Mouse (Mus musculus): ENCODE measurements around the gene Rap1gap. TPM values are rescaled to one million over a fixed set of nuclear protein-coding genes. Genes with fewer than 3 reads are reported as not detected.
A peak's percentile ranks its signal among the peaks of the same experiment; 100 is the strongest.

Rap1gap gene
- polyA plus RNA-seq, 1 experiment from 2014 or later = 25.5 TPM

DNA sequence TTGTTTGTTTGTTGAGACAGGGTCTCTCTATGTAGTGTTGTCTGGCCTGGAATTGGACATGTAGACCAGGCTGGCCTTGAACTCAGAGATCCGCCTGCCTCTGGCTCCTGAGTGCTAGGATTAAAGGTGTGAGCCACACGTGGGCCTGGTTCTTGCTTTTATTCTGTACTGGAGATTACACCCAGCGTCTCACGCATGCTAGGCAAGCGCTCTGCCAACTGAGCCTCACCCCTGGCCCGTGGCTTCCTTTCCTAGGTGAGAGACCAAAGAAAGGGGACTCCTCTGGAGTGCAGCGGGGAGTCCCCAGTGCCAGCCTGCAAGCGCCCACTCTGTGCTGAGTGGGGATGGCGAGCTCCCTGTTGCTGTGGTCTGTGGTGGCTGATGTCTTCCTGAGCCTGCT is 14.0 kb downstream of the Rap1gap start:
- no peak overlapping the region for H3K9ac ChIP-seq (ENCODE audit: low read length)
- no peaks in the 10 kb centered on the region for H3K36me3 ChIP-seq (ENCODE audit: control insufficient read depth, insufficient read depth, low read length)
- ATAC-seq (no peak), DNase-seq (ENCODE audit: low spot score) (no peak)
- 0 out of 2 replicates have a peak, but pooled peaks cover 8% of the 10 kb centered on the region for H3K27me3 ChIP-seq (replicated peaks; ENCODE audit: control insufficient read depth, insufficient read depth, low read length)
- no peak overlapping the region for H3K4me2 ChIP-seq (ENCODE audit: low read length)
- H3K4me3 ChIP-seq (ENCODE audit: low read depth, low read length) = no peak overlapping the region
- H3K9me3 ChIP-seq (replicated peaks; ENCODE audit: control insufficient read depth, low read length) = no peaks in the 10 kb centered on the region
- 76% methylated on average over 9 of the region's 9 CpGs for WGBS
- H3K4me1 ChIP-seq (ENCODE audit: control insufficient read depth, insufficient read depth, low read length) = peaks cover 19% of the 10 kb centered on the region
- H3K27ac ChIP-seq (ENCODE audit: low read depth, low read length) = no peak overlapping the region

DNA sequence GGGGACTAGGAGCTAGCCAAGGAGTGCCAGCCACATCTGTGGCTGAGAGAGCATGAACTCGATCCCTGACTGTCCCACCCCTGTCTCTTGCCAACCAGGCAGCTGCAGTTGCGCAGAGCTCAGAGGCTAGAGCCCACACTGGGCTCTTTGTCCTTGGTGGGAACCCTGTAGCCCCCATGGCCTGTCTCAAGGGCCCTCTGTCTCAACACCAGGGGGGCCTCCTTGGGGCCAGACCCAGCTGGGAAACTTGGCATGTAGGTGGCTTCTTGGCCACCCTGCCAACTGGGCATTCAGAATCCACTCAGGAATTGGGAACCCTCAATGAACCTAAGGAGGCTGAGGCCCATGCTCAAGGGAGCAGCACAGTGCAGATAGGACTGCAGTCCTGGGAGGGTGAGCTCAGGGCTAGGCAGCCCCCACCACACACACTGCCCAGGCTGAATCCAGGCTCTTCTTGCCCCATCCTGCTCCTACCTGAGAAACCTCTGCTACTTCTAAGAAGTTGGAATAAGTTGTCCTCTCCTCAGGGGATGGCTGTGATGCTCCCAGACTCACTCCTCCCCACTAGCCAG is 15.5 kb downstream of the Rap1gap start:
- DNase-seq (ENCODE audit: low spot score) (no peak), ATAC-seq (no peak)
- Histone ChIP-seq H3K27me3 (replicated peaks; ENCODE audit: control insufficient read depth, insufficient read depth, low read length) (0 out of 2 replicates have a peak, but pooled peaks cover 8% of the 10 kb centered on the region), H3K4me2 (ENCODE audit: low read length) (no peak overlapping the region), H3K4me1 (ENCODE audit: control insufficient read depth, insufficient read depth, low read length) (peaks cover 19% of the 10 kb centered on the region), H3K9me3 (replicated peaks; ENCODE audit: control insufficient read depth, low read length) (no peaks in the 10 kb centered on the region), H3K4me3 (ENCODE audit: low read depth, low read length) (no peak overlapping the region), H3K36me3 (ENCODE audit: control insufficient read depth, insufficient read depth, low read length) (no peaks in the 10 kb centered on the region), H3K9ac (ENCODE audit: low read length) (no peak overlapping the region), H3K27ac (ENCODE audit: low read depth, low read length) (peak overlapping the region; percentile 68; the same call in 1 of the 2 replicates)
- 60% methylated on average over 2 of the region's 2 CpGs for WGBS

DNA sequence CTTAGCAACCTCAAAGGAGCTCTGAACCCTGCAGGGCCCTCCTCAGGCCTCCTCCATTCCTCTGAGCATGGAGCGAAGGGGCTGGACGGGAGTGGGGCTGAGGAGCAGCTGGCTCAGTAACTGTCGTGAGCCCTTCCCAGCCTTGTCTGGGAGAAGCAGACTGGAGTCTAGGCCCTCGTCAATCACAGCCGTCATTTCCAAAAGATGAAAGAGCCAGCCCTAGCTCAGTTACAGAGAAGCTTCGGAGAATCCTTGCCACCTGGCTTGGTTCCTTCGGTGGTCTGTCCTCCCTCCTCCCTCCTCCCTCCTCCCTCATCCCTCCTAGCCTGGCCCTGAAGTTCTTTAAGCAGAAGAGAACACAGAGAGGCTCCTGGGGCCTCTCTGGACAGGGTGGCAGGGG is 16.2 kb downstream of the Rap1gap start:
- WGBS = 26% methylated on average over 7 of the region's 7 CpGs
- Histone ChIP-seq H3K4me1 (ENCODE audit: control insufficient read depth, insufficient read depth, low read length) (peaks cover 19% of the 10 kb centered on the region), H3K4me3 (ENCODE audit: low read depth, low read length) (no peak overlapping the region), H3K9me3 (replicated peaks; ENCODE audit: control insufficient read depth, low read length) (no peaks in the 10 kb centered on the region), H3K27me3 (replicated peaks; ENCODE audit: control insufficient read depth, insufficient read depth, low read length) (0 out of 2 replicates have a peak, but pooled peaks cover 8% of the 10 kb centered on the region), H3K9ac (ENCODE audit: low read length) (peak overlapping the region; percentile 59; the same call in 1 of the 2 replicates), H3K36me3 (ENCODE audit: control insufficient read depth, insufficient read depth, low read length) (no peaks in the 10 kb centered on the region), H3K4me2 (ENCODE audit: low read length) (peak overlapping the region; percentile 74; the same call in 1 of the 2 replicates), H3K27ac (ENCODE audit: low read depth, low read length) (peak overlapping the region; percentile 68)
- no peak for DNase-seq (ENCODE audit: low spot score)
- peak; percentile 14 for ATAC-seq

DNA sequence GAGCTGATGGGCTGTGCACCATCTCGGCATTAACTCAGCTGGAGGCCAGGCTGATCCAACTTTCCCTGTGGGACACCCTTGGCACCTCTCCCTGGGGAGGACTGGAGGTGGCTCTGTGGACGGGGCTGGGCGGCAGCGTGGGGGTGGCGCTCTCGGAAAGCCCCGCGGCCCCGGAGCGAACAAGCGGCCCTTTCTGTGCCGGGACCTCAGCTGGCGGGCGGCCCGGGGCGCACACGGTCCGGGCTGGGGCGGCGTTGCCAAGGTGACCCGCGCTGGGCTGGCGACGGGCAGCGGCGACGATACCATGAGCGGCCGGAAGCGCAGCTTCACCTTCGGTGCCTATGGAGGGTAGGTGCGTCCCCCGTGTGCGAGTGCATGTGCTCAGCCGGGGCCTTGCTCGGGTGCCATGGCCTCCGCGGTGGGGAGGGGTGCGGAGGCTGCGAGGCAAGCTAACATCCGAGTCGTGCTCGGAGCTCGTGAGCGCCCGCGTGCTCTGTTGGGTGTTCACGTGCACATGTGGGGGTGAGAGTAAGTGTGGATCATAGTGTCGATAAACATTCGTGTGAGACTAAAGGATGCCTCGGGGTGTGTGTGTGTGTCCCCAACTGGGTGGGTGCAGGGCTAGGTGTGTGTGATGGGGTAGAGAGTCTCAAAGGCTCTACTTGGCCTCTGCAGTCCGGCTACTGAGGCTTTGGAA is 17.0 kb downstream of the Rap1gap start:
- 4% methylated on average over 52 of the region's 52 CpGs for WGBS
- no peaks in the 10 kb centered on the region for H3K9me3 ChIP-seq (replicated peaks; ENCODE audit: control insufficient read depth, low read length)
- H3K4me1 ChIP-seq (ENCODE audit: control insufficient read depth, insufficient read depth, low read length) = peaks cover 19% of the 10 kb centered on the region
- H3K36me3 ChIP-seq (ENCODE audit: control insufficient read depth, insufficient read depth, low read length) = no peaks in the 10 kb centered on the region
- ATAC-seq (peak; percentile 59), DNase-seq (ENCODE audit: low spot score) (peak; percentile 75)
- H3K27me3 ChIP-seq (replicated peaks; ENCODE audit: control insufficient read depth, insufficient read depth, low read length) = 0 out of 2 replicates have a peak, but pooled peaks cover 8% of the 10 kb centered on the region
- peak overlapping the region; percentile 74 for H3K4me2 ChIP-seq (ENCODE audit: low read length)
- H3K9ac ChIP-seq (ENCODE audit: low read length) = peak overlapping the region; percentile 59
- H3K27ac ChIP-seq (ENCODE audit: low read depth, low read length) = peak overlapping the region; percentile 68
- peak overlapping the region; percentile 31 for H3K4me3 ChIP-seq (ENCODE audit: low read depth, low read length)

GRCm38 (mm10) chr4:137682961-137683453 is 18.5 kb downstream of the Rap1gap start:
- H3K4me1 ChIP-seq (ENCODE audit: control insufficient read depth, insufficient read depth, low read length) = peaks cover 19% of the 10 kb centered on the region
- no peak overlapping the region for H3K27ac ChIP-seq (ENCODE audit: low read depth, low read length)
- H3K4me3 ChIP-seq (ENCODE audit: low read depth, low read length) = no peak overlapping the region
- no peak overlapping the region for H3K4me2 ChIP-seq (ENCODE audit: low read length)
- no peak overlapping the region for H3K9ac ChIP-seq (ENCODE audit: low read length)
- ATAC-seq = no peak
- no peak for DNase-seq (ENCODE audit: low spot score)
- 53% methylated on average over 7 of the region's 7 CpGs for WGBS
- 0 out of 2 replicates have a peak, but pooled peaks cover 8% of the 10 kb centered on the region for H3K27me3 ChIP-seq (replicated peaks; ENCODE audit: control insufficient read depth, insufficient read depth, low read length)
- no peaks in the 10 kb centered on the region for H3K9me3 ChIP-seq (replicated peaks; ENCODE audit: control insufficient read depth, low read length)
- no peaks in the 10 kb centered on the region for H3K36me3 ChIP-seq (ENCODE audit: control insufficient read depth, insufficient read depth, low read length)

DNA sequence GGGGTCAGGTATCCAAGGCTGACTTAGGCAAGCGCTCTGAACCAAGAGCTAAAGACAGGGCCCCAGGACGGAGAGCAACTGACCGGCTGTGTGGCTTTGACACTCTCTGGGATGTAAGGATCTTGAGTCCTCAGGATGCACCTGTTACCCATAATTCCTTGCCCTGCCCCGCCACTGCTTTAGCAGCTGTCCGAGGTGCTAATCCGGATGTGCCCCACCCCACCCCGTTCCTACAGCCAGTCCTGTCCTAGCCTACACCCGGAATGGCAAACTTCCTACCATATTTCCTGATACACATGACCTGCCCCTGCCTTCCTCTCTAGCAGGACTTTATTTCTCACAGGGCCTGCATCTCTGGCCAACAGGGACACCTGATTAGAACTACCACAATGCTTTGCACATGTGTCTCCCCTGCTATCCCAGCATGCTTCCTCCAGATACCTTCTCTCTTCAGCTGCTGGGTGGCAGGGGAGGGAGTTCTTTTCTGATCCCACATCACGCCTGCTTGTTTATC is 20.4 kb downstream of the Rap1gap start:
- no peaks in the 10 kb centered on the region for H3K36me3 ChIP-seq (ENCODE audit: control insufficient read depth, insufficient read depth, low read length)
- 36% methylated on average over 9 of the region's 9 CpGs for WGBS
- no peaks in the 10 kb centered on the region for H3K9me3 ChIP-seq (replicated peaks; ENCODE audit: control insufficient read depth, low read length)
- no peak overlapping the region for H3K4me3 ChIP-seq (ENCODE audit: low read depth, low read length)
- no peak for ATAC-seq
- 0 out of 2 replicates have a peak, but pooled peaks cover 8% of the 10 kb centered on the region for H3K27me3 ChIP-seq (replicated peaks; ENCODE audit: control insufficient read depth, insufficient read depth, low read length)
- H3K4me1 ChIP-seq (ENCODE audit: control insufficient read depth, insufficient read depth, low read length) = peaks cover 19% of the 10 kb centered on the region
- H3K9ac ChIP-seq (ENCODE audit: low read length) = no peak overlapping the region
- no peak overlapping the region for H3K4me2 ChIP-seq (ENCODE audit: low read length)
- no peak for DNase-seq (ENCODE audit: low spot score)
- no peak overlapping the region for H3K27ac ChIP-seq (ENCODE audit: low read depth, low read length)

DNA sequence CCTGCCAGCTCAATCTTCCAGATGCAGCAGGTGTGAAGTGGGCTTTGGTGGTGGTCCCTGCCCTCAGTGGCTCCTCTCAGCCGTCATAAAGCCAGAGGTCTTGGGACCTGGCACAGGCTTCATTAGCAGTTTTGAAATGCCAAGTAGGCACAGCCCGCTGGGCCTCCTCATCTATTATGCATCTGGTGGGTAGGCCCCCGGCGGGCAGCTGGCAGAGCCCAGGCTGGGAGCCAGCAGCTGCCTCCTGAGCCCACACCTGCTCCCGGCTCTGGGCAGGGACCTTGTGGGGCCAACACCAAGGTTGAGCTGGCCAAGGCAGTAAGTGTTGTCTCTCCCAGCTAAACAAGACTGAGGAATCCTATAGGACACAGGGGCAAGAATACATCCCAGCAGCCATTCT is 21.8 kb downstream of the Rap1gap start:
- DNase-seq (ENCODE audit: low spot score) = peak; percentile 51
- WGBS = 25% methylated on average over 5 of the region's 5 CpGs
- ATAC-seq = 0 out of 2 replicates have a peak, but pooled peaks have one; percentile 18

DNA sequence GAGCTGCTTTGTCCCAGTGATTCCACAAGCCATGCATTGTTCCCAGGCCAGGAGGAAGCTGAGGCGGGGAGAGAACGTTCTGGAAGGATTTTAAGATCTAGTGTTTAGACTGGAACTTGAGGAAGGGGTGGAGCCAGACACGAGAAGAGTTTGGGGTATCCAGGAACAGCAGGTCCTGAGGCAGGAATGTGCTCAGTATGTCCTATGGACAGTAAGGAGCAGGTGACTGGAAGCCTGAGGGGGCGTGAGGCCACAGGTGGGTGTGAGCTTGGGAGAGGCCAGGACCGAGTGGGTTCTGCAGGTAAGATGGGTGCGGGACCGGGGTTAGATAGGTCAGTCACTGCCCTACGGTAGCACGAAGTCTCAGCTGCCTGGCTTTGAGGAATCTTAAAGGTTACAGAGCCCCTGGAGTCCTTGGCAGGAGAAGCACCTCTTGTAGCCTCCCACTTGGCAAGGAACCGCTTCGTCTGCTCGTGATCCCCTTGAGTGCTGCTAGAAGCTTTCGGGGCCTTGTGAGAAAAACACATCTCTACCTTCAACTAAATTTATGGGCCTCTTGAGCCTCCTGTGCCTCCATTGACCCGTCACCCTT is 22.8 kb downstream of the Rap1gap start:
- ATAC-seq = no peak

More for the DNA sequence above, 21.8 kb downstream of the Rap1gap start:
- Histone ChIP-seq H3K27ac (ENCODE audit: low read depth, low read length) (no peak overlapping the region), H3K36me3 (ENCODE audit: control insufficient read depth, insufficient read depth, low read length) (no peaks in the 10 kb centered on the region), H3K4me2 (ENCODE audit: low read length) (no peak overlapping the region), H3K4me3 (ENCODE audit: low read depth, low read length) (no peak overlapping the region), H3K9ac (ENCODE audit: low read length) (no peak overlapping the region), H3K9me3 (replicated peaks; ENCODE audit: control insufficient read depth, low read length) (no peaks in the 10 kb centered on the region), H3K4me1 (ENCODE audit: control insufficient read depth, insufficient read depth, low read length) (peaks cover 5% of the 10 kb centered on the region; the same call in 1 of the 2 replicates), H3K27me3 (replicated peaks; ENCODE audit: control insufficient read depth, insufficient read depth, low read length) (0 out of 2 replicates have a peak, but pooled peaks cover 8% of the 10 kb centered on the region)

More for the DNA sequence above, 22.8 kb downstream of the Rap1gap start:
- 82% methylated on average over 14 of the region's 14 CpGs for WGBS
- H3K4me3 ChIP-seq (ENCODE audit: low read depth, low read length) = no peak overlapping the region
- DNase-seq (ENCODE audit: low spot score) = no peak
- H3K4me1 ChIP-seq (ENCODE audit: control insufficient read depth, insufficient read depth, low read length) = no peaks in the 10 kb centered on the region
- no peak overlapping the region for H3K4me2 ChIP-seq (ENCODE audit: low read length)
- no peak overlapping the region for H3K27ac ChIP-seq (ENCODE audit: low read depth, low read length)
- H3K9ac ChIP-seq (ENCODE audit: low read length) = no peak overlapping the region
- H3K27me3 ChIP-seq (replicated peaks; ENCODE audit: control insufficient read depth, insufficient read depth, low read length) = 0 out of 2 replicates have a peak, but pooled peaks cover 2% of the 10 kb centered on the region
- H3K36me3 ChIP-seq (ENCODE audit: control insufficient read depth, insufficient read depth, low read length) = no peaks in the 10 kb centered on the region
- H3K9me3 ChIP-seq (replicated peaks; ENCODE audit: control insufficient read depth, low read length) = no peaks in the 10 kb centered on the region

All from forebrain, embryonic 14.5 days (tissue).